Mouse (Mus musculus) lung, postnatal 4 days (tissue): ENCODE data around the gene Slc43a1.
A peak's percentile ranks its signal among the peaks of the same experiment; 100 is the strongest.
"Not testable (repeated sequence)": the region's sequence is repeated elsewhere in the genome, so short reads cannot be mapped to it uniquely, and the experiment has no call there.

Experiments
- DNase-seq, 2 experiments: peaks; one replicate each; pipeline ENCODE4 v3.0.0; 2021

Gene Slc43a1

GRCm38 (mm10) chr2:84838593-84838949 is at the start of gene Slc43a1:
Gene Slc43a1, plus strand, starts transcription at chr2:84838850.
- no peak for DNase-seq

- DNase-seq = no peak
Observed at GRCm38 (mm10) chr2:84790418-84790817, 48.2 kb upstream of the Slc43a1 start.

GRCm38 (mm10) chr2:84792516-84792915 is 46.1 kb upstream of the Slc43a1 start:
- DNase-seq = no peak

- no peak for DNase-seq
Observed at GRCm38 (mm10) chr2:84793154-84793553, 45.5 kb upstream of the Slc43a1 start.

GRCm38 (mm10) chr2:84793871-84794270 is 44.8 kb upstream of the Slc43a1 start:
- DNase-seq = no peak

DNA sequence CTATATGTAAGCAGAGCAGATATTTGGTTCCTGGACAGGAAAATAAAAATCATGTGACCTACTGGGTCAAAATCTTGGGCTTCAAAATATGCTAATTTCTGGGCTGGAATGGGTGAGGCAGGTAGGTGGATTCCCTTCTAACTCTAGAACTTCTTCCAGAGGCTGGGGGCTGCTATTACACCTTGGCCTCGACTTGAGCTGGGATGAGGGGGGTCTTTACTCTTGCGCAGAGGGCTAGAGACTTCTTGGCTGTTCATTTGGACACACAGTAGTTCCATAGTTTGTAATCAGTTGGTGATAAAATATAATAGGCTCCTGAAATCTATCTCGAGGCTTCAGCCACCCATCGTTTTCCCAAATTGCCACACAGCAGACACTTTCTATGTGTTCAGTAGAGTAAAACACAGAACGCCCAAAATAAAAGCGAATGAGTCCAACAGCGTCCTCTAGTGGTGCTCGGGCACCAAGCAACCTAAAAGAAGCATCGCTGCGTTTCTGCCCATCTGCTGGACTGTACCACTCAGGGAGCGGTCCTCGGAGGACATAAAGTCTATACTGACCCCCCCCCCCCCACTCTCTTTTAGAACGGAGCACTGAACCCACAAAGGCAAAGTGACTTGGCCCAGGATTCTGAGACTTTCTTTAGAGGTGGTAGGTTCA is 40.7 kb upstream of the Slc43a1 start:
- peak; percentile 82 to 87 for DNase-seq

DNA sequence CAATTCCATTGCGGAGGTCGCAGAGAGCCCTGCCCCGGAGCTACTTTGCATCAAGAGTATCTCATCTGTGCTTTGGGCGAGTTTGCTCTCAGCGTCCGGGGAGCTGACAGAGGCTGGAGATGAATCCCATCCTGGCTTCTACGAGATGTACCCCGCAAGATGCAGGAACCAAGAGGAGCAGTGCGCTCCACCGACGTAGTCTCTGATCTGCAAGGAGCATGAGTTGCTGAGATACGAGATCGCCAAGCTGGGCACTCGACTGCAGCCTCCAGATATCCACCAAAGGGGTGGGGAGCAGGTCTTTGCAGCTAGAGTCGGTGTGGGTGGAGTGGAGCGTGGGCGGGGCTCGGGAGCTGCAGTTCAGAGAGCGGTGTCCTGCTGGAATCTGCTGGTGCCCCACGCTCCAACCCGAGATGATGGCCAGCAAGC is 40.1 kb upstream of the Slc43a1 start, which contains the start of gene Ube2l6:
TSS of gene Ube2l6 (plus strand) at position 336 of the 429 bp plus-strand sequence.
- peak; percentile 80 to 84 for DNase-seq

DNA sequence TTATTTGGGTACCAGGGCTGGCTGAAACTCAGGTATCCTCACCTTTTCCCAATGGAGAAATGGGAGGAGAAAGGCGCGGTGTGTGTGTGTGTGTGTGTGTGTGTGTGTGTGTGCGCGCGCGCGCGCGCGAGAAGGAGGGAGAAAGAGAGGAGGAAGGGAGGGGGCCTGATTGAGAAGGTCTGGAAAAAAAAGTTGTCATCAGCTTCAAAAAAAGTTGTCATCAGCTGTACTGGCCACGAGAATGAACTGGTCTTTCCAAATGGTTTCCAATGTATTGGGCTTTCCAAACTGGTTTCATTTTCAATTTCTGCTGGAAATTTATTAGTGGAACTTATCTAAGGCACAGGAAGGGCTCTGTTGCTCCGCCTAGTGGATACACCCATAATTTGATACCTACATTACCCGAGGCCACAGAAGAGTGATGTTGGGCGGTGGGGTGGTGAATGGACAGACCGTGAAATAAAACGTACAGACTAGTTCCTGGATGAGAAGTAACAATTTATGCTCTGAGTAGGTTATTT is 39.5 kb upstream of the Slc43a1 start:
- peak in 1 of 2 experiments; percentile 79 for DNase-seq

GRCm38 (mm10) chr2:84800304-84800703 is 38.3 kb upstream of the Slc43a1 start:
- no peak for DNase-seq

GRCm38 (mm10) chr2:84801223-84801622 is 37.4 kb upstream of the Slc43a1 start:
- DNase-seq = not testable (repeated sequence)

DNA sequence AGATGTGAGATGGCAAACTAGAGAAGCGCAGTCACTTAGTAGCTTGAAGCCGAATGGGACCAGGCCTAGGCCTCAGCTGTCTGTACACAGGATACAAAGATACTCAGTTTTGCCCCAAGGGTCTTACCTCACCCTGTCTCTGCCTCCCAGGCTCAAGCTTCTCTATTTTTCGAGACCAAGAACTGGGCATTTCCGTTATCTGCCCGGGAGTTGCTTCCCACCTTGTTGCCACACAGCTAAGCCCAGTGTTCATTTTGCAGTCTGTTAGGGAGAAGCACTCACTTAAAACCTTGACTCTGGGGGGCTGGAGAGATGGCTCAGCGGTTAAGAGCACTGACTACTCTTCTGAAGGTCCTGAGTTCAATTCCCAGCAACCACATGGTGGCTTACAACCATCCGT is 34.7 kb upstream of the Slc43a1 start:
- DNase-seq = no peak

GRCm38 (mm10) chr2:84806546-84806945 is 32.1 kb upstream of the Slc43a1 start:
- no peak for DNase-seq

DNA sequence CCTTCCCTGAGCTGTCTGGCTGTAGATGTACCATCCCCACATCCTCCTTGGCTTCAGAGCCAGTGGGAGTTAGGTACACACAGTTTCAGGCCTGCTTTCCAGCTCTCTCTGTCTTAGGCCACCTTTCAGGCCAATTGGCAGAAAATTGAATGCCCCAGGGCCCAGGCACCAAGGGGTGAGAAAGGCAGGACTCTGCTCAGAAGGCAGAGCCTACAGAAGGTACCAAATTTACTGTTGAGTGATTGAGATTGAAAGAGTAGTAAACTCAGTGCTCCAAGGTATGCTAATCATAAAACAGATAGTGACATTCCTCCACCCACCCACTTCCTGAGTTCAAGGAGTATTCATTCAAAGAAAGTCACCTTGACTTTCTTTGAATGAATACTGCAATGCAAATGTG is 29.3 kb upstream of the Slc43a1 start:
- no peak for DNase-seq

GRCm38 (mm10) chr2:84810526-84810885 is 28.1 kb upstream of the Slc43a1 start:
- no peak for DNase-seq

DNA sequence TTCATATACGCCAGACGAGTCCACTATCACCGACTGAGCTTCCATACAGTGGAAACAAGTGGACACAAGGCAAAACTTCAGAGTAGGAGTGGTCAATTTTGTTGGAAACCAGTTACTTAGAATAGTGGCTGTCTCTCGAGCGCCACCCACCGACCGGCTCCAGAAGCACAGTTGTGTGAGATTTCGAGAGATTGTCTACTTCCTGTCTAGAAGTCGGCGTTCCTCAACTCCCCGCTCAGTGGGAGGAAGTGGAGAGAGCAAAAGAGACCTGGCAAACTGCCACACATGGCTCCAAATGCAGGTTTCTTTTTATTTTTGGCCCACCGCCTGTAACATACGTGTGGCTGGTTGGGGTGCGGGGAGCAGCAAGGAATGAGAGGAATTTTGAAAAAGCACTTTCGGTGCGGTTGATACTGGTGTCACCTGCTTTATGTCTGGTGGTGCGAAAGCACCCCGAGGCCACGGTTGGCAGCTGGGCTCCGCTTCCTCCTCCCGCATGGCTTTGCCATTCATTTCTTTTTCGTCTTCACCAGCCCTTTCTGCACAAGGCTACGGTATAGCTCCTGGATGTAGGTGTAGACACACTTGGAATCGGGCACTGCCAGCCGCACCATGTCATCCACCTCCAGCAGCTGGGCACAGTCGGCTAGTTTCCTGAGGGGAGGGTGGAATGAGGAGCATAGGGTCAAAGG is 27.6 kb upstream of the Slc43a1 start:
- DNase-seq = peak; percentile 92

- DNase-seq = no peak
Observed at GRCm38 (mm10) chr2:84811880-84812279, 26.8 kb upstream of the Slc43a1 start.

GRCm38 (mm10) chr2:84812676-84813075 is 26.0 kb upstream of the Slc43a1 start:
- no peak for DNase-seq

- DNase-seq = no peak
Observed at GRCm38 (mm10) chr2:84819861-84820260, 18.8 kb upstream of the Slc43a1 start.

DNA sequence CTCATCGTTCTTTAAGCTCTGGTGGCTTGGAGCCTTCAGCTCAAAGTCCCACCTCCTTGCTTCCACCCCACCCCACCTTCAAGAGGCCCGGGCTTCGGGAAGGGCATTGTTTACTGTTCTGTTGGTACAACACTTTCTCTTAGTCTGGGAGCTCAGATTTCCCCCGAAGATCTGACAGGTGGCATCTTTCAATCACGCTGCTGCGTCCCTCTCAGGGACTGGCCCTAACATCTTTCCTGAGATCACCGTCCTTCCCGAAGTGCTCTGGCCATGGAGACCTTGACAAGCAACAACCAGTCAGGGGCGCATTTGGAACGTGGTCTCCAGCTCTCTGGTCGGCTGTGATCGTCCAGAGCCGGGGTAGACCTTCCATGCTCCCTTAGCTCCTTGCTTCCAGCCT is 16.1 kb upstream of the Slc43a1 start, which contains the start of gene Smtnl1:
TSS of gene Smtnl1 (minus strand) at position 101 of the 400 bp plus-strand sequence.
- DNase-seq = no peak

- DNase-seq = no peak
Observed at GRCm38 (mm10) chr2:84823237-84823636, 15.4 kb upstream of the Slc43a1 start.

- DNase-seq = peak; percentile 88 to 92
Observed at GRCm38 (mm10) chr2:84826488-84827282, 12.0 kb upstream of the Slc43a1 start, which contains the start of gene Timm10. Gene Timm10, plus strand, starts transcription at chr2:84826997.

DNA sequence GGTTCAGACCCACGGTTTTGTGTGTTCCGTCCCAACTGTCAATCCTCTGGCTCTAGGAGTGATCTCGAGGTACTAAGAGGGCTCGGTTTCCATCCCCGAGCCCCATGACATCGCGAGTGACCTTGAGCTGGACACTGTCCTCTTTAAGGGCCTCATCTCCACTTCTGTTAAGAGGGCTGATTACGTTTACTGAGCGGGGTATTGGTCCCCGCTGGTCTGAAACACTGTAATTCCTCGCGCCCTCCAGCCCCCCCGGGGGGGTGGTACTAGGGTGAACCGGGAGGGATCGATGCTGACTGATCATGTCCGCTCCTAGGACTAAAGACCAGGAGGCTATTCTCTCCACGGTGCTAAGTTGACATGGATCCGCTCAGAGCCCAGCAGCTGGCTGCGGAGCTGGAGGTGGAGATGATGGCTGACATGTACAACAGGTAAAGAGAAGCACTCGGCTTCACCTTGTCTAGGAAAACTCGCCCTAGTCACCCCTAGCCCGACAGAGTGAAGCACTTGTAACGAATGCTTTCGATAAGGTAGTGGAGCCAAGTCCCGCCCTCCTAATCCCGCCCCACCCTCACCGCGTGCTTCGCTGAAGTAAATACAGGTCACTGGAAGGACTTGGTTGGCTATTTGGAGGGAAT is 11.2 kb upstream of the Slc43a1 start:
- DNase-seq = no peak
